Mouse (Mus musculus) G1E-ER4 (cell line): Measurements from ENCODE around the gene Grid2. TPM values are rescaled to one million over a fixed set of nuclear protein-coding genes. Genes with fewer than 3 reads are reported as not detected.

ENCODE experiments used
- GATA1 ChIP-seq: IDR thresholded peaks from one replicate; pipeline ENCODE4 v1.8.0; 2012; ENCODE audit warnings: low read length, inconsistent platforms
- polyA plus RNA-seq: library from polyadenylated mRNA; stranded (reverse); fragments of >175 nt; gene quantifications from 2 replicates; pipeline ENCODE4 v1.2.3, GENCODE M21; 2012

The Grid2 gene
- polyA plus RNA-seq: 0.01 and 0.04 TPM in 2 replicates

DNA sequence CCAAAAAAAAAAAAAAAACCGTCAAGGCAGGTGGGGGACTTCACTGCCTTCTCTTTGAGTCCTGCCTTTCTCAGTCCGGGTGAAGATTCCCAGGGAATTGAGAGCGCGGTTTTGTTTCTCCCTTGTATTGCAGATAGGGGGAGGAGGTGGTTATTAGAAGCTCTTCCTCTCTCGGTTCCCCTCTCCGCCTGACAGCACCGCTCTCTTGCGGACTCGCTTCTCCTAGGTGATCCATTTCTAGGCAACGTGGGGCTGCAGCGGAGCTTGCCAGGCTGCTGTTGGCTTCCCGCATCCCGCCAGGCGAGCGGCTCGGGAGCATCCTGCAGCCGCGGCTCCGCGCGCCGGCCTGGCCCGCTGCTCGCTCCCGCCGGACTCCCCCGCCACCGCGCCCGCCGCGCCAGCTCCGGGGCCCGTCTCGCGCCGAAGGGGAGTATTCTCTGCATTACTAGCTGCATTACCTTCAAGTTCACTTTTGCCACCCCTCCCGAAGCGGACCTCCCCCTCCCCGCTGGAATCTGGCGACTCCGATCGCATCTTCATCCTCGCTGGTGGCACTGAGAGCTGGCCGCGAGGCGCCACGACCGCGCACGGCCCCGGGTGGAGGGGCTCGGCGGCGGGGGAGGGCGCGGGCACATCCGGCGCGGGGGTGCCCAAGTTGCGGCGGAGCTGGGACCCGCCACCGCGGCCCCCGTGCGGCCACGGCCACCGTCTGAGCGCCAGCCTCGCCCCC, at the start of gene Grid2:
Gene Grid2, plus strand, starts transcription at position 51 of the 730 bp plus-strand sequence.
- TF ChIP-seq GATA1: no peak

DNA sequence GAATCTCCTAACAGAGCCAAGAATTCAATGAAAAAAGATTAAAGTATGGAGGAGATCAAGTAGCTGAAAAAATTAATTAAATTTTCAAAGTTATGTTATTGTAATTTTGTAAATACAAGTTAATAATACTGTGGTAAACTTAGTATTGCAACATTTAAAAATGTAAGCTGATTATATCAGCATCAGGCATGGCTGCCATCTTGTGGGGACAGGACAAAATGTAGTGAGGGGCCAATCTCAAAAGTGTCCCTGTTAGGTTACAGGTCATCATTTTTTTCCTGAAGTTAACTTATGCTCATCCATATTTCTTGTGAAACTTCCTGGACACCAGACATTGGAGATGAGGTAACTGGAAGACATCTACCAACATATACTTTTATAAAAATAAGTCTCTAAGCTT, 4.9 kb upstream of the Grid2 start:
- no peak for TF ChIP-seq GATA1

DNA sequence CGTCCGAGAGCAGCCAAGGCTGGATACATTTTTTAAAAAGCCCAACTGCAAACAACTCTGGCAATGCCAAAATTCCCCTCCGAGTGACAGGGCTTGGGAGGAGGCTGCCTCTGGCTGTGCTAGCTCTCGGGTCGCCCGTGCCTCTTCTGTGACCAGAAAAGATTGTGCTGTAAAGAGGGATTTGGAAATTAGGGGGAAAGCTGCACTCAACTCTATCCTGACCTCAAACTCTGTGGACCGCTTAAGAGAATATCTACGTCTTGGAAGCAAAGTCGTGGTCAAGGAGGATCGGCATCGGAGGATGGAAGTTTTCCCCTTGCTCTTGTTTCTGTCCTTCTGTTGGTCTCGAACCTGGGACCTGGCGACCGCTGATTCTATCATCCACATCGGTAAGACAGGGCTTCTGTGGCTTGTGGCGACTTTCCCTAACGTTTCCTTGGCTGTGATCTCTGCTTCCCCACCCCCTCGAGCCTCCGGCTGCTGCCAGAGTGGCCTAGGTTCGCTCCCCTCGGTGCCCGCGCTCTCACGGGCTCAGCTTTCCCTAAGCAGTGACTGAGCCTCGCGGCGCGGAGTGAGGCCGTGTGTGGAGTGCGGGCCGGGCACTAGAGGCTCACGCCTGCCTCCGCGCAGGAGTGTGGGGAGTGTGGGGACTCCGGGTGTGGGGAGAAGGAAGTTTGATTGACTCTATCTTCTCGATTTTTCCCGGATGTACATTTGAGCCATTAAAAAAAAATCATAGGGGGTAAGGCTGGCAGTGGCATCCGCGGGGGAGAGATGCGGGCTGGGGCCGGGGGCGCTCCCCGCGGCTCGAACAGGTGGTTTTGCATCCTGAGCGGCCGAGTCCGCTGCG, 1.1 kb downstream of the Grid2 start:
- TF ChIP-seq GATA1: no peak

DNA sequence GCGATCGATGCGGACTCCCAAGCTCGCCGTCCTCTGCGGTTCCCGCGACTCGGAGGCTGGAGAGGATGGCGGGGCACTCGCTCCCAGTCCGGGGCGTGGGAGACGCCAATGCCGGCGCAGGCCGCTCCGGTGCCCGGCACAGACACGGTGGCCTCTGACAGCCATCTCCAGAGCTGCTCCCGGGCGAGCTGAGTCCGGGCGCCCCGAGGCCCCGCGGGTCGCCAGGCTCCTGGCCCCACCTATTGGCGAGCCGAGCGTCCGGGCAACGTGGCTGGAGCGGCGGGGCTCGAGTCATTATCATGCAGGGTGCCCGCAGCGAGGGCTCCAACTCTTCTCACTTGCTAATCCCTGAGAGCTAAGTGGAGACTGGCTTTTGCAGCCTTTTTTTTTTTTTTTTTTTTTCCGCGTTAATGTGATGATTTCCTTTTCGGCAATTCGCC, 1.8 kb downstream of the Grid2 start:
- TF ChIP-seq GATA1: no peak

DNA sequence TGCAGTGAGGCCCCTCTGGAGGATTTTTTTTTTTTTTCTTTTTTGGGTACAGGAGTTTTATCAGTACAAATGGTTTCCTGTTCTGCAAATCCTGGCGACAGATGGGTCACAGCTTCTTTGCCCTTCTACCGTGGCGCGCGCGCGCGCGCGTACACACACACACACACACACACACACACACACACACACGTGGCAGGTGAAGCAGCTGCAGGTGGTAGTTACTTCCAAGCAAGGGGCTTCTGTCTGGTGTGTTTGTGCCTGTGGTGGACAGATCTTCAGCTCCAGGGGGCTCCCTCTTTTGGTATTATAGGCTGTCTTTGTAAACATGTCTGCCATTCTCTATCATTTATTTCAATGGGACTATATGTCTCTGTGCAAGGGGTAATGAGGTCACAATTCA, 2.2 kb downstream of the Grid2 start:
- no peak for TF ChIP-seq GATA1

DNA sequence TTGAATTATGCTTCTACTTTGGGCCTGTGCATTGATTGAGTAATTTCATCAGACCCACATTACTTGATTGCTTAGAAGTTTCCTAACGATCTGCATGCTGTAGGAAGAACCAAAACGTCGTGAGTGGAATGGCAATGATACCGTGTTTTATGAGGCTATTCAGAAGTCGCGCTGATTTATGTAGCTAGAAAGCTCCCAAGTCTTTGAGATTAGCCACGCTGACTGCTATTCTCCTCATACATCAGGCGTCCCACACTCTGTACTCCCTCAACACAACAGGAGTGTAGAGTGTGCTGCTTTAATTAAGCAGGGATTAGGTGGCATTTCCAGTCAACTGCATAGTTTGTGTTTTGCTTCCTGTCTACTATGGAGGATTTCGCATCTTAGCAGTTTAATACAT, 4.1 kb downstream of the Grid2 start:
- no peak for TF ChIP-seq GATA1

DNA sequence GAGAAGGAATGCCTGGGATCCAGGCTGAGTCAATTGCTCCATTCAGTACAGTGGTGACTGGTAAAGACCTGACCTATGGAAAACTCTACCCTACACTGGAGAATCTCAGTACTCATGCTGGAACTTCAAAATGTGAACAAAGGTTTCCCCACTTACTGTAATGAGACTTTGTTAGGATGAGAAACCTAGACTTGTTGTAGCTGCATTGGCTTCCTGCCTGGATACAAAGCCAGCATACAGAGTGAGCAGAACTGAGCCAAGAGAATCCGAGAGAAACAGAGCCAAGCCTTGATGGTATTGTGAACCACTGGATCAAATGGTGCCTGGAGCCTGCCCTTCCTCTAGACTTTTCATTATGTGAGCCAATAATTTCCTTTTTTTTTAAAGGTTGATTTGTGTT, 28.7 kb downstream of the Grid2 start:
- no peak for TF ChIP-seq GATA1

DNA sequence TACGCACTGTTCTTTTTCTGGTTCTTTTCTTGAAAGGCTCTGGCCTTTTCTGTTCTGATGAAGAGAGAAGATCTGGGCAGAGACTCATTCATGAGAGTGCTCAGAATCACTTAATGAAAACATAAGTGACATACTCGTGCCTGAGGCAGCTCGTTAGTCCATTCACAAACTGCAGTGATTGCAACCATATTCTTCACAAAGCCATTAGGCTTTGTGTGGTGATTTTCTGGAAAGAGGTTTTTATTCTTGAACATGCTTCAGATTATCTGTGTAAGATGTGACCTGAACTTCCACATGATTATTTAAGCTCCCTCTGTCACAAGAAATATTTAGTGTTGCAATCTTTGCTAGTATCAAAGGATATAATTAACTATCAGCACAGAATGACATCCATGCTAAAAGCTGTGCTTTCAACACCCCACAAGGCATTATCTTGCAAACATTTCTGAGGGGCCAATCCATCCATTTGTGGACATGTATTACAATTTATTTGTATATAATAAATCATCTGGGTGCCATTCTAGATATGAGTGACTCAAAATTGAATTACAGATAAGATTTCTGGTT, 86.8 kb downstream of the Grid2 start:
- no peak for TF ChIP-seq GATA1

DNA sequence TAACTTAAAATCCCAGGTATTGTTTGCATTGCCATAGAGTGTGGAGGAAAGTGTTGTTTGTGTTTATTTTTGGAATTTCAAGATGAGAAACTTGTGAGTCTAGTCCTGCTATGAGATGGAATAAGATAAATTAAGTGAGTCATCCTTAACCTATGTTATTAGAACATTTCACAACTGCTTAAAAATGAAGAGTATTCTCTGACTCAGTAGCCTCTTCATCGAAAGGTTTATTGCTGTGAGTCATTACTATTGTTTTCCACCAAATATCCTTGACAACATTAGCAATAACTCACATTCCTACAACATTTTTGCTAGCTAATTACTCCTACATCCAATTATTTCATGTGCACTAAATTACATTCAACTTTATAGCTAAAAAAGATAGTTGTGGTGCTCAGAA, 91.3 kb downstream of the Grid2 start:
- no peak for TF ChIP-seq GATA1

DNA sequence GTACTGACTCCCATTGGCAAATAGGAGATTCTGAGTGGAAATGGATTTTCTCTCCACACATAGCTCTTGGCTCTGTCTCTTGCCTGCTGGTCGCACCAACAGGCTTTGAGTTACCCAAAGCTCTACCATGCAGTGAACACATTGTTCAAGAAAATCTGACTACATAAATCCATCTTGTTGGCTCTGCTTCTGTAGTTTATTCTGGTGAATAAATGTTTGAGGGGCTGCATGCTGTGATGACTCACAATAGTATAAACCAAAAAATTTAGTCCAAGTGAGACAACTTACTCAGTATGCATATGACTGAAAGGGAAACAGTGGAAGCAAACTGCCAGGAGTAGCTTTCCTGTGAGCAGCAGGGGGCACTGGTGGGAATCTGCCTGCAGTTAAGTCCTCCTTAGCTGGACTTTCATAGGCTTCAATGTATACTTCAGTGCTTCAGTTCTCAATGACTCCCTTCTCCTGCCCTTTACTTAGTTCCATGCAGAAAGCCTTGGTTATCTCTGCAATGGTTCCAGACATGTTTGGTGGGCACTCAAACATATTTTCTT, 125.5 kb downstream of the Grid2 start:
- TF ChIP-seq GATA1: no peak

DNA sequence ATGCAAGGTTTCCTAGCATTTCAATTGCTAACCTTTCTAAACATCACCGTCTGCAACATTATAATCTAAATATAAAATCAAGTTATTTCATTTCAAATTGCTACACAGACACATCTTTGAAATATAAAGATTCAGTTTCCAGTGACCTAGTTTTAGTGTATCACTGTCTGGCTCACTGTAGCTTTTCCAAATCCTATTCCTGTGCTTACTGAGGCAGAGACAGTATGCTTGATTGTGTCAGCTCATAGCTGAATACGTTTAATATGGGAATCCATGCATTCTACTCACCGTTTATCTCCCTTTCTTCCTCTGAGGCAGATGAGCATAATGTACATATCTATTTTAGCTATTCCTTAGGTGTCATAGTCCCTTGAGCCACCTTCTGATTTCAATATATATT, 146.0 kb downstream of the Grid2 start:
- TF ChIP-seq GATA1: no peak

DNA sequence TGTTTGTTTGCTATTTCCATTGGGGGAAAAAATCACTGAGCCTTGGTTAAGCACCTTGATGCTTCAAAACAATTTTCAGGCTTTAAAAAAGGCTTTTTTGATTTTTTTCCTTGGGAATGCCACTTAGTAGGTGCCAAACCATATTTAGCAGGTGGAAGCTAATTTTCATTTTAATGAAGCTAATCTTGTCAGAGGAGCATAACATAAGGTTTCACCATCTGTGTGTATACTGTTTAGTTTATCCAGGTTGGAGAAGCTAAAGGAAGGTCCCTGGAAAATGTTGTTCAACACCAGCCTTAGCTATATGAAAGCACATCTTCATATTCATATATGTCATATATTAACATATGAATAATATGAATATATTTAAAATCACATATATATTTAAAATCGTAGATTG, 161.9 kb downstream of the Grid2 start:
- TF ChIP-seq GATA1: no peak

DNA sequence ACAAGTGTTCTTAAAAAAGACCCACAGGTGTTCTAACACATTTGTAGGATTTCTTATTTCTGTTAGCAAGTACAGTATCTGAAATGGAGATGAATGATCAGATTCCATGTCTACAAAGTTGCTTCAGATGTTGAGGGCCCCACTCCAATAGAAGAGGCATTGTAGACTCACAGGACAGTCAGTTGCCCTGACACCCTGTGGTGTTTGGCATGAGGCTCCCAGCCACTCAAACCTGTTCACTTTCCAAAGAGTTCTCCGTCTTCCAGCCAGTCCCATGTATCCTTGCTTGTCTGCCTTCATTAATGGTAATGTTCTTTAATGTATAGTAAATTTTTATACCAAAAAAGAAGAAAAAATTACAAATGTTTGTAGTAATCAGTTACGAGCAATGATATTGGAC, 177.1 kb downstream of the Grid2 start:
- no peak for TF ChIP-seq GATA1

DNA sequence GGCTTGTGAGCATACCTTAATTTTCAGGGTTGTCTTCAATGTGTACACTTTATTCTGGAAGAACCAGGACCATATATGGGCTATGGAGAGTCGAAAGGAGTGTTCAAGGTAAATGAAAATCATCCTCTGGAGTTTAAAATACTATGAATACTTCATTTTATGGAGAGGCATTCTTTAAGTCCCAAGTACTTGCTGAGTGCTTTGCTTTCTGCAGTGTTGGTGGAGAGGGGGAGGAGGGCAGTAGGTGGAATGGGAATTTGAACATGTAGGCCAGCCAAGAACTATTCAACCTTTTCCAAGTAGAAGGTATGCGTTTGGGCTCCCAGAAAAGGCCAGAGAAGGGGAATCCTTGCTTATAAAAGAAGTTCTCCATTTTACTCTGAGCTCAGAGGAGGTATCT, 192.5 kb downstream of the Grid2 start:
- TF ChIP-seq GATA1: no peak

DNA sequence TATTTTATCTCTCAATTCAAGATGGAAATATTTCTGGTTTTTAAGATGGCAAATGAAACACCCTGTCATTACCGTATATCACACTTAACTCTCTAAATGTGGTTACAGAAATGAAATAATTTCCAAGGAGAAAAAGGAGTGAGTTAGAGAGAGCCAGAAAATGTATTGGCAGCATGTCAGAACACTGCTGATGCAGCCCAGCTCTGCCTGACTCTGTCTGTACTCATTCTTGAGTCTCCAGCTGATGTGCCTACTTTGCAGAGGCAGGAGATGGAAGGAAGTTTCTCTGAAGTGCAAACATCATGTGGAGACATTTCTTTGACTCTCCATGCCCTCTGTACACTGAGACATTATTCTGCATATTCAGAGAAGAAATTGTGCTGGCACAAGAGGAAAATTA, 226.5 kb downstream of the Grid2 start:
- TF ChIP-seq GATA1: no peak

DNA sequence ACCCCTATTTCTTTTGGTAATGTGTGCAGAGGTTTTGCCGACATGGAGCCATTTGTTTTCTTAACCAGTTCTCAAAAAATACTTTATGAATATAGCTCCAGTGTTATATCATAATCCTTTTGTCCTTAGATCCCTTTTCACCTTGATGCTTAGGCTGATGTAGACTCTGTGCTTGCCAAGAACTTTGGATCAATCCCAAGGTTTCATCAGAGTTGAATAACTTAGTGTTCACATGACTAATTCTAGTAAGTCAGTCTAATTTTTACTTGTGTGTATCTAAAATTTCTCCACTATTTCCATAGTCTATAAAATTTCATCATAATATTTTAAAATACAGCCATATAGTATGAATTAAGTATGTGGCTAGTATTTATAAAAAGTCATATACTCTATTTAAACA, 259.3 kb downstream of the Grid2 start:
- TF ChIP-seq GATA1: no peak
